In the genomic region with DNA sequence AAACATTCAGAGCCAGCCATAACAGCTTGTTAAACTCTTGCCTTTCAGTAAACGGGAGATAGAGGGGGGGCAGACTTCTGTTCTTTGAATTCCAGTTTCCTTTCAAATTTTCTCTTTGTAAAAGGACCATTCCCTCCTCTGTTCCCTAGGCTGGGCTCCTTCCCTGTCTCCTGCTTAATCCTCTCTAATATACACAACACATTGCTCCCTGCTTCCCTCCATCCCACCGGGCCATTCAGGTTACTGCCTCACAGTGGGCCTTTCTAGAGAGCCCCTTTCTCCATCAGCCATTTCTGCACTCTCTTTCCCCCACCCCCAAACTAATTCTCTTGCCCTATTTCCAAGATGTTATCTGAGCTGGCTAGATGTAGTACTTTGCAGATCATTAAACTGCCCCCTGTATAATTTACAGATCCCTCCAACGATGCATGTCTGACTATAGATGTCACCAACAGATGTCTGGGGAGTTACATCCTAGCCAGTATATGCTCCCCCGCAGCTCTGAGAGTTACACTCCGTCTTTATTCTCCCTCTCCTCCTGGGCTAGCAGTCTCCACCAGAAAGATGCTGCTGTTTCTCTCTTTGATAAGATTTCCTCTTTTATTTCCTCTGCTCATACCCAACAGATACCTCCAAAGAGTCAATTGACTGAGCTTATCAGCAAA, we compare ENCODE assay signal across 23 mouse cellular contexts.
A peak's percentile ranks its signal among the peaks of the same experiment; 100 is the strongest.
DNase-seq lines count a peak whose midpoint lies in the region; ATAC-seq and TF ChIP-seq lines count a peak whose summit lies in the region.
"Had no signal": no experiment of that assay in that cellular context is flagged by ENCODE, and none has a peak within 500 bp of the region (broad histone marks: within the 10 kb centered on the region; RNA-seq: fewer than 3 reads in every experiment).

No protein-coding gene starts in this region.

- peaks cover 5% of the 10 kb centered on the region; the same call in 1 of the 2 replicates for H3K4me1 ChIP-seq in hindbrain, embryonic 13.5 days (replicated peaks)
- H3K4me1 ChIP-seq in hindbrain, embryonic 12.5 days = peaks cover 6% of the 10 kb centered on the region
- no peaks in the 10 kb centered on the region for H3K4me1 ChIP-seq in lung, embryonic 14.5 days (ENCODE audit: insufficient read depth)
- no peaks in the 10 kb centered on the region for H3K4me1 ChIP-seq in neural tube, embryonic 14.5 days (ENCODE audit: control insufficient read depth, insufficient read depth, low read length)
- H3K4me1 ChIP-seq: heart, embryonic 15.5 days; intestine, embryonic 15.5 days had no signal

- H3K9me3 ChIP-seq in hindbrain, embryonic 13.5 days = peaks cover 5% of the 10 kb centered on the region; the same call in 1 of the 2 replicates
- no peaks in the 10 kb centered on the region; the same call in 1 of the 2 replicates for H3K9me3 ChIP-seq in hindbrain, embryonic 12.5 days (replicated peaks)
- no peaks in the 10 kb centered on the region for H3K9me3 ChIP-seq in lung, embryonic 14.5 days (ENCODE audit: low read depth, low read length)
- no peaks in the 10 kb centered on the region for H3K9me3 ChIP-seq in neural tube, embryonic 14.5 days (ENCODE audit: control insufficient read depth, low read length)
- H3K9me3 ChIP-seq: heart, embryonic 15.5 days; intestine, embryonic 15.5 days; neural tube, embryonic 12.5 days had no signal

- H3K4me3 ChIP-seq in hindbrain, embryonic 13.5 days = no peak overlapping the region
- H3K4me3 ChIP-seq in hindbrain, embryonic 12.5 days = no peak overlapping the region
- no peak overlapping the region for H3K4me3 ChIP-seq in lung, embryonic 14.5 days (ENCODE audit: low read depth, low read length)
- no peak overlapping the region for H3K4me3 ChIP-seq in neural tube, embryonic 14.5 days (ENCODE audit: low read depth, low read length)
- H3K4me3 ChIP-seq: embryonic facial prominence, embryonic 13.5 days; heart, embryonic 15.5 days; intestine, embryonic 15.5 days; left cerebral cortex, adult 2 months; neural tube, embryonic 12.5 days had no signal

- peak; percentile 39 for ATAC-seq in hindbrain, embryonic 13.5 days (ENCODE audit: low FRiP score)
- ATAC-seq in hindbrain, embryonic 12.5 days (ENCODE audit: low FRiP score) = no peak
- ATAC-seq in lung, embryonic 14.5 days (ENCODE audit: insufficient read depth) = 0 out of 2 replicates have a peak, but pooled peaks have one; percentile 30
- peak; percentile 79 for ATAC-seq in neural tube, embryonic 14.5 days (ENCODE audit: low read depth)
- ATAC-seq: intestine, embryonic 15.5 days had no signal

- peak; percentile 14 for DNase-seq in embryo, embryonic 10.5 days (ENCODE audit: low spot score)
- no peak for DNase-seq in embryo, embryonic 9.5 days (ENCODE audit: extremely low spot score)
- peak; percentile 37 for DNase-seq in lung, embryonic 14.5 days
- no peak for DNase-seq in lung, adult 18-20 months
- no peak for DNase-seq in gastrocnemius, postnatal 25 days
- DNase-seq: adrenal gland, adult 2 months; cerebellum, adult 9-11 months; gastrocnemius, postnatal 10 days; kidney, postnatal 36 days; layer of hippocampus, adult 9-11 months; lung, adult 2 months; lung, postnatal 36 days; right cerebral cortex, postnatal 25 days; thymus, postnatal 36 days had no signal

- TF ChIP-seq CTCF in lung, embryonic 14.5 days (IDR thresholded peaks at IDR 0.05; ENCODE audit: low read depth) = no peak

- no peak overlapping the region for H3K9ac ChIP-seq in hindbrain, embryonic 13.5 days
- H3K9ac ChIP-seq in hindbrain, embryonic 12.5 days = no peak overlapping the region
- no peak overlapping the region for H3K9ac ChIP-seq in lung, embryonic 14.5 days
- no peak overlapping the region for H3K9ac ChIP-seq in neural tube, embryonic 14.5 days (replicated peaks; ENCODE audit: low read depth, low read length)
- H3K9ac ChIP-seq: embryonic facial prominence, embryonic 13.5 days; heart, embryonic 15.5 days; intestine, embryonic 15.5 days; neural tube, embryonic 12.5 days had no signal

- 0 out of 2 replicates have a peak, but pooled peaks cover 2% of the 10 kb centered on the region for H3K27me3 ChIP-seq in hindbrain, embryonic 13.5 days
- 0 out of 2 replicates have a peak, but pooled peaks cover 3% of the 10 kb centered on the region for H3K27me3 ChIP-seq in hindbrain, embryonic 12.5 days
- H3K27me3 ChIP-seq in lung, embryonic 14.5 days (ENCODE audit: insufficient read depth, low read length) = no peaks in the 10 kb centered on the region
- H3K27me3 ChIP-seq in neural tube, embryonic 14.5 days (ENCODE audit: control insufficient read depth, insufficient read depth, low read length) = no peaks in the 10 kb centered on the region
- H3K27me3 ChIP-seq: embryonic facial prominence, embryonic 13.5 days; heart, embryonic 15.5 days; intestine, embryonic 15.5 days; neural tube, embryonic 12.5 days had no signal

- H3K4me2 ChIP-seq in hindbrain, embryonic 13.5 days = no peak overlapping the region
- H3K4me2 ChIP-seq in hindbrain, embryonic 12.5 days (replicated peaks) = no peak overlapping the region
- H3K4me2 ChIP-seq in lung, embryonic 14.5 days = no peak overlapping the region
- H3K4me2 ChIP-seq in neural tube, embryonic 14.5 days (ENCODE audit: low read depth, low read length) = no peak overlapping the region
- H3K4me2 ChIP-seq: embryonic facial prominence, embryonic 13.5 days; heart, embryonic 15.5 days; intestine, embryonic 15.5 days; liver, embryonic 11.5 days; neural tube, embryonic 12.5 days had no signal

- 26% methylated on average over 5 of the region's 5 CpGs for WGBS in hindbrain, embryonic 13.5 days
- 27% methylated on average over 5 of the region's 5 CpGs for WGBS in hindbrain, embryonic 12.5 days
- 10% methylated on average over 5 of the region's 5 CpGs for WGBS in lung, embryonic 14.5 days
- 16% methylated on average over 5 of the region's 5 CpGs for WGBS in neural tube, embryonic 14.5 days

- no peak overlapping the region; the same call in 1 of the 2 replicates for H3K27ac ChIP-seq in hindbrain, embryonic 13.5 days
- no peak overlapping the region for H3K27ac ChIP-seq in hindbrain, embryonic 12.5 days
- 0 out of 2 replicates have a peak overlapping the region, but pooled peaks have one; percentile 19 for H3K27ac ChIP-seq in lung, embryonic 14.5 days (ENCODE audit: low read depth)
- H3K27ac ChIP-seq in neural tube, embryonic 14.5 days (ENCODE audit: low read depth, low read length) = no peak overlapping the region
- H3K27ac ChIP-seq: embryonic facial prominence, embryonic 13.5 days; heart, embryonic 15.5 days; intestine, embryonic 15.5 days; left cerebral cortex, adult 2 months; neural tube, embryonic 12.5 days had no signal

- no peaks in the 10 kb centered on the region for H3K36me3 ChIP-seq in hindbrain, embryonic 13.5 days
- no peaks in the 10 kb centered on the region for H3K36me3 ChIP-seq in hindbrain, embryonic 12.5 days
- no peaks in the 10 kb centered on the region for H3K36me3 ChIP-seq in lung, embryonic 14.5 days (ENCODE audit: insufficient read depth)
- no peaks in the 10 kb centered on the region for H3K36me3 ChIP-seq in neural tube, embryonic 14.5 days (ENCODE audit: control insufficient read depth, insufficient read depth, low read length)
- H3K36me3 ChIP-seq: embryonic facial prominence, embryonic 13.5 days; heart, embryonic 15.5 days; intestine, embryonic 15.5 days; neural tube, embryonic 12.5 days had no signal

Comparison
In these comparisons a context has a peak if more than half of its experiments do, and no peak if none do; other contexts are left out.
1. DNase-seq: peak in embryo, embryonic 10.5 days (single experiment) and lung, embryonic 14.5 days (single experiment); none in embryo, embryonic 9.5 days (single experiment), lung, adult 18-20 months (0 of 2) and gastrocnemius, postnatal 25 days (single experiment).